Mouse (Mus musculus) urinary bladder, postnatal 10 days (tissue): Measurements from ENCODE around the gene Pigc.

ENCODE experiments used
- DNase-seq: peaks from one replicate; pipeline ENCODE4 v3.0.0; 2022; ENCODE audit warnings: low spot score

Gene Pigc

DNA sequence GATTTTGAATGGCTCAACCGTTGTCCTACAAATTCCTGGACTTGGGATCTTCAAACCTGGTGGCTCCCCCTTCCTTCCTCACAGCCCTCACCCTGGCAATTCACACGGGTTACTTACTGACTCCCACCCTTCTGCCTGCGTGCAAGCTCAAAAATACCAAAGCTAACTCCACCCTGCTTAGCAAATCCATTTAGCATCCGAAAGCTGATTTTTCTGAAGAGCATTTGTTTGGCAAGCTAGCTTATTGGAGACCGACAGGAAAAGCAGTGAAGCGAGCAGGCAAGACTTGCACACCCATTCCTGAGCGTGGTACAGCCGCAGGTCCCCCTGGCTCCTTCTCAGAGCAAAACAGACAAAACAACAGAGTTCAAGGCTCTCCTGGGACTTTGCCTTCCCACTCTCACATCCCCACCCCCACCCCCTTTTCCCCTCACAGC, 39.7 kb downstream of the Pigc start:
- no peak for DNase-seq

DNA sequence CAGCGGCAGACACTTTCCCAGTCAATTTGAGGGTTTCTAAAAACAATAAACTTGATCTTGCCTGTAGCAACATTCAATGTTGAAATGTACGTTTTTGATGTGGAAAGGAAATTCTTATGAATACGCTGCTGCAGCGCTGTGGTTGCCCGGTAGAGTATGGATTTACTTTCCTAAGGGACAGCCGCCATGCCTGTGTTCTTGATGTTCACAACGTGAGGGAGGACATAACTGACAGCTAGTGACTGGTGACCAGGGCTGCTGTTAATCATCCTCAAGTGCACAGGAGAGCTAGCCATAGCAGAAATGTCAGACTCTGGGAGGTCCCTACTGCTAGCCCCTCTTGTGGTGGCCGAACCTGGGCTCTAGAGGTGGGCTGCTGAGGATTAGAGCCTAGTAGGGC, 40.1 kb downstream of the Pigc start:
- DNase-seq, result no peak

DNA sequence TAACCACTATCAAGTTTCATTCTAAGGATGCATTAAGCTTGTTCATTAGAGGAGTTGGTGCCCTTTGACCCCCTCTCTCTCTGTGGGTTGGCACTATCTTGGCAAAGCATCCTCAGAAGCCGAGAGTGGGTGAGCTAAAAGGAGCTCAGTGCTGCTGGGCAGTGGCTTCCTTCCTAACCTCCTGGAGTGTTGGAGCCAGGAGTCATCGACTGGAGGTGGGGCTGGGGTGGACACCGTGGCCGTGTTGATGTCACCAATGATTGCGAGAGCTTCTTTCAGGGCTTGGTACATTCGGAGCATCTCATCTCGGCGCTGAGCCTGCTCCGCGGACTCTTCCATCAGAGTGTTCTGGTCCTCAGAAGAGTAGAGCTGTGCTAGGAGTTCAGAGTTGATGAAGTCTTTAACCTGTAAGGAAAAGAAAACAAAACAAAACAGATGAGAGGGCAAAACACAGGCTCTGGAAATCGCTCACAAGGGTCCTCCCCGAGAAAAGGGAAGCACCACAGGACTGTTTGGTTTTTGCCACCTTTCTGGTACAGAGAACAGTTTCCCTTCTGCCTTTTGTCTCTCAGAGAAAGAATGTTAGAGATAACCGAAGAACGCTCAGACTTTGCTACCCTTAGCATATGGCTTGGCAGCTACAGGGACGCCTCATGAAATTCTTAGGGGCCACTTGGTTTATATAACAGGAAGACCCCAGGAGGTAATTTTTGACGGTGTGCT, 42.7 kb downstream of the Pigc start:
- DNase-seq, result no peak

DNA sequence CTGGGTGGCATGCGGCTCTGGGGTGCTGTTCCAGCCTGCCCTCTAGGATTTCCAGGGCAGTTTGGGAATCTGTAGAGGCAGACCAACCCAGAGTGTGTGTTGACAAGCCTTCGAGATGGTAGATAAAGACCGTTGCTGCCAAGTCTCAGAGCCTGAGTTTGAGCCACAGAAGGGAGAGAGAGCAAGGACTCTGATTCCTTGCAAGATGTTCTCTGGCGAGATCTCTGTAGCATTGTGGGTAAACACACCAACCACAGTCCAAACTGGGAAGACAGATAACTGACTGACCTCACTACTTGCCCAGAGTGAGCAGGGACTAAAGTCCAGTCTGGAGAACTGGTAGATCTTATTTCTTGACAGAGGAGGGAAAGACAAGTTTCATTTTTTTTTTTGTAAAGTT, 44.6 kb downstream of the Pigc start:
- no peak for DNase-seq

DNA sequence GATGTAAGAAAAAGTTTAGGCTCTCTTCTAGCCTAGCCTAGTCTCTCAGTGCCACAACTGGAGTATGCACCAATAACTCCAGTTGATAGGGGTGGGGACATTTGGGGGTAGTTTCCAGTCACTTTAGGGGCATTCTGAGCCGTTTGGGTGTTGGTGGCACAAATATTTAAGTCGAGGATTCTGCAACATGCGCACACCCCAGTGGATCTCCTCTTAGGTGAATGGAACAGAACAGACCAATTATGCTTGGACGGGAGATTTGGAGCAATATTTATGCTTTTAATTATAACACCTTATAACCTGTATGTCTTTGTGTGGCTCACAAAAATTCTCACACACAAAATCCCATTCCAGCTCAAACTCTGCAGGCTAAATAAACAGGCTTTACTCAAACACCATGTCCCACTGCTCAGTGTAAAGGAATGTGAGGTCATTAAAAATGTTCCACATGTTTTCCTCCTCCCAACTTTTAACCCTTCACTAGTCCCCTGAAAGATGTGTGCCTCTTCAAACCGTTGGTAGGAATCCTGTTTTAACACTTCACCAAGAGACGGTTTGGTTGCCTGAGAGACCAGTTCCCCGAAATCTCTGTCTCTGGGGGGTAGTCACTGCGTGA, 46.4 kb downstream of the Pigc start:
- no peak for DNase-seq

DNA sequence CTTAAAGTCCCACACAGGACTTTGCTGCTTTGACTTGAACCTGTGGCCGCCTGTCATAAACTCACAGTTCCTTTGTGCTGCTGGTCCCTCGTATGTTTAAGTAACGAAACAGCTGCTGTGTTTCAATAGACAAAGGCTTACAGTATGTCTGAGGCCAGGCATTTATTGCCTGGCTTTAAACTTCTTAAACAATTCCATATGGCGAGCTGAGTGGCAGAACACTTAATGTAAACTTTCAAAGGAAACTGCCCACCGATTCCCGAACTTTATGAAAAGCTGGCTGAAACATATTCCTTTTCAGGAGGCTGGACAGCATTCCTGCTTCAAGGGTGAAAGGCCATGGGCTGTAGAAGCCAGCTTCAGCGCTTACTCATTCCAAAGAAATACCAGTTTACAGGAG, 48.0 kb downstream of the Pigc start:
- no peak for DNase-seq

DNA sequence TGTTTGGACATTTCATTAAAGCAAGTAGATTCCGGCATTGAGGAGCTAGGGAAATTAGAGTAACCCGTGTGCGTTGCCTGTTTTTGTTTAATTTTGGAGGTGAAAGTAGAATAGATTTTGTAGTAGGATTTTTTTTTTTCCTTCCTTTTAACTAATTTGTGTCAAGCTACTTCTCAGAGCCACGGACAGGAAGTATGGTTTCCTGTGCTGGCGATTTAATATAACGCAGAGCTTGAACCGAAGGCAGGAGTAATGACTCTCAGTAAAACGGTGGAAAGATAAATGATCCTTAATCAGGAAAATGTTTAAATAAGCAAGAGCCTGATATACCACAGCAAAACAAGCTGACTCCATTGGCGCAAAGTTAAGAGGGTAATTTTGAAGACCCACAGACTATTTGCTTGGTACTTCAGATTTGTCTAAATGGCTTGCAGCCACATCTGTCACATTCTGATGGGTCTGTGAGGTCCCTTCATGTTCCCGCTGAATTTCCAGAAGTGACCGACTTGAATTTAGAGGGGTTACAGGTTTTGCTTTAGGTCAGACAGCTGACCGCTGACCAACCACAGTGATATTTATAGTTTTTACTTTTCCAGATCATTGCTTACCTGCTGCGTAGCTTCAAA, 49.1 kb downstream of the Pigc start:
- no peak for DNase-seq

DNA sequence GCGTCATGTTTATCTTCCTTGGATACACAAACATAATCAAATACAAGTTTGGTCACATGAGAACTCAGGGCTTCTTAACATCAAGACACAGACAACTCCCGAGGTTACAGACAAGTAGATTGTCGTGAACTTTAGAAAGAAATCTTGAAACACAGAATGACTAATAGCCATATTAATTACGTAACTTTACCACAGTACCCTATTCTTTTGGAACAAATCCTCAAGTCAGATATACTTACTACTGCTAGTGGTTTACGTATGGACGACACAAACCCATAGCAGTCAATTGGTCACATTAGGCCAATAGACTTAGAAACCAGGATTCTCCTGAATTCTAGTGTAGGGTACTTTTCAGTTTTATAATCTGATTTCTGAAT, 49.6 kb downstream of the Pigc start:
- DNase-seq, result no peak

DNA sequence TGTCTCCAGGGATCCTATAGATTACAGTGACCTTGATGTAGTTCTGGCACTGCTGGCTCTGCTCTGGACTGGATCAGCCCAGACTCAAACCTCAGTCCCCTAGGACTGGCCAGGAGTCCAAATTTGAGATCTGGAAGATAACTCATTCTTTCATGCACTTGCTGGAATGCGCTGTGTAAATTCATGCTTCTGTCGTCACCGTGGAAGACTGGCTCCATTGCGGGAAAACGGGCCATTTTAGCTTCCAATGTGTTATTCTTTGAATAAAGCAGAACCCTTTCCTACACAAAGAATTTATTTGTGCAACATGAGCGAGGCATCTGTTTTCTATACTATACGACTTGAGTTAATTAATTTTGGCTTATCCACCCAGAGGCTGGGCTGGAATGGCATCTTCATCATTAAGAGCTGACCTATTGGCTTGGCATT, 51.3 kb downstream of the Pigc start:
- DNase-seq, result no peak

DNA sequence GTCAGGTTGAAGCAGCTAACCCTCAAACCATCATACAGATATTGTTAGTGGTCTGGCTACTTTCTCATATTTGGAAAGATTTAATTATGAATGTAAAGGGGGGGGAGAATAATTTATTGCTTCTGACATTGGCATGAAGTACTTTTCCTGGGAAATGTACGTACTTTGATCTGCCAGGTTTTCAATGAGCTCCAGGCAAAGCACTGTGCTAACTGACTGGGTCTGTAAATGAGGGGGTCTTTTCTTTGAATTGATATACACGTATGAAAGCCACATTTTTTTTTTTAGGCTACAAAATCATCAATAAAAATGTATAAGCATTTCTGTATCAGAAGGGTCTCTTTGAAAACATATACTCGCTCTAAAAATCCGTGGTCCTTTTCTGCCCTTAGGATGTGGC, 51.8 kb downstream of the Pigc start:
- no peak for DNase-seq
